Comparison of ENCODE assay signal across 33 mouse cellular contexts in the genomic region with DNA sequence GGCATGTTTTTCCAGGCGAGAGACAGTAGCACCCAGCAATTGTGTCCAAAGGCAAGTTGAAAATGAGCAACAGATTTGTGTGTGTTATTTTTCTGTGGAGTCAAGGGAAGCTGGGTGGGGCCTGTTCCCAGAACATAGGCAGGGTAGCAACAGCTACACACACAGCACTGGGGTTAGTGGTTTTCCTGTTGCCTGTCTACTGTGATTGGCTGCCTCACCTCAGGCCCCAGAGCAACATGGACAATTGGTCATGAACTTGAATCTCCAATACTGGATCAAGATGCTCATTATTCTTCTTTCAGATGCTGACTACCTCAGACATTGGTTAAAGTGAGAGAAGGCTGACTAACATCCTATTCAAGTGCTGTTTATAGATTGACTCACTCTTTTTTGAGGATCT.
DNase-seq lines count a peak whose midpoint lies in the region; ATAC-seq and TF ChIP-seq lines count a peak whose summit lies in the region.
"Had no signal": no experiment of that assay in that cellular context is flagged by ENCODE, and none has a peak within 500 bp of the region (broad histone marks: within the 10 kb centered on the region; RNA-seq: fewer than 3 reads in every experiment).

No protein-coding gene starts in this region.

- no peak overlapping the region for H3K9ac ChIP-seq in intestine, postnatal 0 days (ENCODE audit: low read depth, low read length)
- H3K9ac ChIP-seq: embryonic facial prominence, embryonic 12.5 days; forebrain, postnatal 0 days; hindbrain, embryonic 14.5 days; intestine, embryonic 15.5 days; liver, embryonic 13.5 days had no signal

- no peak for TF ChIP-seq CTCF in intestine, postnatal 0 days (IDR thresholded peaks at IDR 0.05; ENCODE audit: low read depth)

- H3K4me1 ChIP-seq in intestine, postnatal 0 days (replicated peaks; ENCODE audit: control insufficient read depth, insufficient read depth, low read length), result no peaks in the 10 kb centered on the region
- H3K4me1 ChIP-seq: embryonic facial prominence, embryonic 12.5 days; intestine, embryonic 15.5 days; liver, embryonic 13.5 days had no signal

- no peaks in the 10 kb centered on the region for H3K36me3 ChIP-seq in intestine, postnatal 0 days (ENCODE audit: control insufficient read depth, insufficient read depth)
- H3K36me3 ChIP-seq: embryonic facial prominence, embryonic 12.5 days; intestine, embryonic 15.5 days; liver, embryonic 13.5 days had no signal

- ATAC-seq in activated CD4-positive, CD25-positive, alpha-beta regulatory T cell, adult 4 months, result peak; percentile 84
- ATAC-seq in hematopoietic stem cell, adult 5-6 weeks (replicated peaks in 1 of 2; ENCODE audit: insufficient read depth in 1 of 2, low FRiP score in 2 of 2, low TSS enrichment in 1 of 2, low read depth in 1 of 2, poor library complexity in 2 of 2, severe bottlenecking in 2 of 2), result peak; percentile 72 to 82
- peak; percentile 60 for ATAC-seq in monocyte, adult 5-6 weeks (replicated peaks; ENCODE audit: insufficient number of reproducible peaks, low FRiP score, low TSS enrichment, poor library complexity, severe bottlenecking)
- no peak for ATAC-seq in intestine, postnatal 0 days
- ATAC-seq: forebrain, postnatal 0 days; intestine, embryonic 15.5 days; midbrain, embryonic 16.5 days had no signal

- no peak overlapping the region for H3K4me2 ChIP-seq in intestine, postnatal 0 days (replicated peaks; ENCODE audit: low read depth)
- H3K4me2 ChIP-seq: embryonic facial prominence, embryonic 12.5 days; heart, embryonic 11.5 days; hindbrain, embryonic 14.5 days; intestine, embryonic 15.5 days; liver, embryonic 13.5 days; midbrain, embryonic 11.5 days had no signal

- peak; percentile 53 for DNase-seq in CD4-positive, CD25-positive, alpha-beta regulatory T cell, adult 2 months (ENCODE audit: low read depth, low spot score)
- DNase-seq in retina, postnatal 1 day, result no peak
- no peak for DNase-seq in urinary bladder, postnatal 36 days (ENCODE audit: low spot score in 2 of 2)
- DNase-seq in thymus, postnatal 25 days, result no peak
- DNase-seq: adrenal gland, adult 8-10 months; cerebellum, adult 8-10 months; cerebellum, postnatal 36 days; embryo, embryonic 11 days; forebrain, postnatal 0 days; gastrocnemius, postnatal 14 days; heart, adult 11 months; heart, postnatal 4 days; kidney, adult 8-10 months; kidney, postnatal 4 days; layer of hippocampus, postnatal 36 days; left cerebral cortex, postnatal 4 days; liver, embryonic 13.5 days; lung, adult 18-20 months; lung, postnatal 10 days; right cerebral cortex, postnatal 14 days; thymus, postnatal 14 days had no signal

- no peak overlapping the region for H3K4me3 ChIP-seq in intestine, postnatal 0 days (ENCODE audit: low read depth, low read length)
- H3K4me3 ChIP-seq: embryonic facial prominence, embryonic 12.5 days; intestine, embryonic 15.5 days; liver, embryonic 13.5 days; myocyte had no signal

- 87% methylated on average over 1 of the region's 1 CpGs for WGBS in intestine, postnatal 0 days

- no peaks in the 10 kb centered on the region for H3K27me3 ChIP-seq in intestine, postnatal 0 days (replicated peaks; ENCODE audit: control insufficient read depth, insufficient read depth, low read length)
- H3K27me3 ChIP-seq: embryonic facial prominence, embryonic 12.5 days; intestine, embryonic 15.5 days; liver, embryonic 13.5 days had no signal

- H3K27ac ChIP-seq in intestine, postnatal 0 days (ENCODE audit: low read depth, low read length), result no peak overlapping the region
- H3K27ac ChIP-seq: embryonic facial prominence, embryonic 12.5 days; hindbrain, embryonic 14.5 days; intestine, embryonic 15.5 days; kidney, postnatal 0 days; liver, embryonic 13.5 days had no signal

- H3K9me3 ChIP-seq in intestine, postnatal 0 days (ENCODE audit: control insufficient read depth), result no peaks in the 10 kb centered on the region
- H3K9me3 ChIP-seq: embryonic facial prominence, embryonic 12.5 days; intestine, embryonic 15.5 days; liver, embryonic 13.5 days had no signal
